Comparison of ENCODE assay signal across 8 mouse cellular contexts in the genomic region with DNA sequence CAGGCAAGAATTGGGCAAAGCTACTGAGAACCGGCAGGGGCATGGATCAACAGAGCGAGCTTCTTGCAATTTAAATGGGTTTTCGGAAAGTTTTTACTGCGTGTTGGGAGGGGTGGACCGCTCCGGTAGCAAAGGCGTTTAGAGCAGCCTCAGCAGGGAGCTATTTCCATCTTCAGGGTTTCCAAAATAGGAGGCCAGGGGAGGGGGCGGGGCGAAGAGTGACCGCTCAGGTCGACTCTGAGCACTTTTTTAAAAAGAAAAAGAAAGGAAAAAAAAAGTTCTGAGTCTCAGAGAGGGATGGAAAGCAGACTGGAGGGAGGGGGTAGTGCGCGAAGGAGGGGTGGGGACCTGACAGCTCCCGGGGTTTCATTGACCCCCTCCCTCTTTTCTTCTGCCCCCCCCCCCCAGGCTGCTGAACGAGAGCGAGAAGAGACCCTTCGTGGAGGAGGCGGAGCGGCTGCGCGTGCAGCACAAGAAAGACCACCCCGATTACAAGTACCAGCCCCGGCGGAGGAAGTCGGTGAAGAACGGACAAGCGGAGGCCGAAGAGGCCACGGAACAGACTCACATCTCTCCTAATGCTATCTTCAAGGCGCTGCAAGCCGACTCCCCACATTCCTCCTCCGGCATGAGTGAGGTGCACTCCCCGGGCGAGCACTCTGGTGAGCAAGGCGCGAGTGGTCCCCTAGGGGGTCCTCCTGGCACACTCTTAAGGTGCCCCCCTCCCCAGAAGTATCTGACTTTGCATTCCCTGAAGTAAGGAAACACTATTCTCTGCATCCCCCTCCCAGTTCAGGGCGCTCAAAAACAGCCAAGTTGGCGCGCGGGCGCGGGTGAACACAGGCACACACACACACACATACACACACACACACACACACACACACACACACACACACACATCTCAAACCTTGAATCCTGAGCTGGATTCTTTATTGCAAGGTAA. TPM values are rescaled to one million over a fixed set of nuclear protein-coding genes. Genes with fewer than 3 reads are reported as not detected.
A peak's percentile ranks its signal among the peaks of the same experiment; 100 is the strongest.
DNase-seq lines count a peak whose midpoint lies in the region; ATAC-seq and TF ChIP-seq lines count a peak whose summit lies in the region.

No protein-coding gene starts in this region.

- DNase-seq in cerebellum, postnatal 14 days, result peak; percentile 33 to 40
- no peak for DNase-seq in cerebellum, adult 9-11 months
- peak; percentile 7 for DNase-seq in thymus, postnatal 4 days
- DNase-seq in thymus, adult 18-20 months, result no peak
- peak; percentile 62 for DNase-seq in hindbrain, postnatal 0 days (ENCODE audit: low spot score)
- DNase-seq in neural tube, embryonic 10.5 days (ENCODE audit: extremely low spot score, low spot score), result peak; percentile 67
- no peak for DNase-seq in natural killer cell, adult 2 months (ENCODE audit: low spot score in 2 of 2)
- no peak for DNase-seq in gastrocnemius, postnatal 25 days

- H3K36me3 ChIP-seq in hindbrain, postnatal 0 days (ENCODE audit: insufficient read depth, low read length), result no peaks in the 10 kb centered on the region

- TF ChIP-seq CTCF in hindbrain, postnatal 0 days (IDR thresholded peaks at IDR 0.05; ENCODE audit: low read depth), result no peak

- peak overlapping the region; percentile 72 for H3K9ac ChIP-seq in hindbrain, postnatal 0 days (replicated peaks; ENCODE audit: low read length)

- H3K27ac ChIP-seq in hindbrain, postnatal 0 days, result peak overlapping the region; percentile 83

- no peak for ATAC-seq in hindbrain, postnatal 0 days

- peak overlapping the region; percentile 94 for H3K4me2 ChIP-seq in hindbrain, postnatal 0 days (ENCODE audit: low read depth, low read length)

- under 1% methylated on average over 40 of the region's 42 CpGs for WGBS in hindbrain, postnatal 0 days

- 0 out of 2 replicates have a peak, but pooled peaks cover 6% of the 10 kb centered on the region for H3K4me1 ChIP-seq in hindbrain, postnatal 0 days (ENCODE audit: insufficient read depth, low read length)

- H3K27me3 ChIP-seq in hindbrain, postnatal 0 days (ENCODE audit: insufficient read depth, low read length), result no peaks in the 10 kb centered on the region

- H3K4me3 ChIP-seq in hindbrain, postnatal 0 days (ENCODE audit: low read length), result peak overlapping the region; percentile 70

- no peaks in the 10 kb centered on the region for H3K9me3 ChIP-seq in hindbrain, postnatal 0 days (ENCODE audit: low read length)

RNA-seq across cellular contexts. Expression of a gene that starts 1.6 kb away (rescaled TPM):
- 11.7 and 16.7 TPM in 2 replicates for total RNA-seq in hindbrain, postnatal 0 days (2014; rRNA removed)
- 45.5 and 47.9 TPM in 2 replicates for polyA plus RNA-seq in hindbrain, postnatal 0 days (2015; fragmentation: Nextera tagmentation; extraction: Ambion mirVana)
- total RNA-seq in gastrocnemius, postnatal 25 days (2021), result 1 to 10 TPM; 1.4 to 2.3 TPM

Comparison
In these comparisons a context has a peak if more than half of its experiments do, and no peak if none do; other contexts are left out.
1. DNase-seq: peak in cerebellum, postnatal 14 days (2 of 2), thymus, postnatal 4 days (single experiment), hindbrain, postnatal 0 days (single experiment) and neural tube, embryonic 10.5 days (single experiment); none in cerebellum, adult 9-11 months (single experiment), thymus, adult 18-20 months (0 of 2), natural killer cell, adult 2 months (0 of 2) and gastrocnemius, postnatal 25 days (single experiment).